Mouse (Mus musculus): ENCODE results near the gene Slc8a2.

DNA sequence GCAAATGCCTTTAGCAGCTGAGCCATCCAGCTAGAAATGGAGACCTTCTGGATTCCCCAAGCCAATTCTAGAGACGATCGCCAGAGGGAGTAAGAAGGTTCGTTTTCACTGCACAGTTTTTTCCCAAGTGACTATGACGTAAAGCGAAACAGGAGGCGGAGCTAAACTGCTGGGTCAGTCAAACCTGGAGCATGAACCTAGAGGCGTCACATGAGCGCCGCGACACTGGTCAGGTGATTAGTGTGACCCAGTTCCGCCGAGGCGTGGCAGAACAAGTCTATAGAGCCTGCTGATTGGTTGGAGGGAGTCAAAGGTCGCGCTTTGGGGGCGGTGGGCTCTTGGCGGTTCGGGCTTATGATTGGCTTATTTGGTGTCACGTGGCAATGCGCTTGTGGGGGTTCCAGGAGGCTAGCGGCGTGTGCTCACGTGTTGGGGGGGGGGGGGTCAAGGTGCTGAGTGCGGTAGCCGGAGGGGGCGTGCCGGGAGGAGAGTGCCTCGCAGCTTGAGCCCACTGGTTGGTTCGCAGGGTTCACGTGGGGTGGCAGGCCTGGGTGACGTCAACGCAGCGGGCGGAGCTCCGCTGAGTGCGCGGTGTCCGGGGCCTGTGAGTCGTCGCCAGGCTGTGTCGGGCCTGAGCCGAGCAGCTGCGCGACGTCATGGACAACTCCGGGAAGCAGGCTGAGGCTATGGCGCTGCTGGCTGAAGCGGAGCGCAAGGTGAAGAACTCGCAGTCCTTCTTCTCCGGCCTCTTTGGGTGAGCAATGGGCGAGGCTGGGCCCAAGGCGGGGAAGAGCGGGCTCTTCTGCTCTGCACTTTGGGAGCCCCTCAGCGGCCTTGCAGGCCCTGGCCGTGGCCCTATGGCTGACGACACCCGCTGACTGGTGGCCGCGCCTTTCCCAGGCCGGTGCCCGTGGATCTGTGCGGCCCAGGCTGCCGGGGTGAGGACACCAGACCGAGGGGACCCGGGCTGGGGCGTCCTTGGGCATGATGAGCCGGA, 31.3 kb upstream of the Slc8a2 start, which contains the start of gene Napa:
- TF ChIP-seq CTCF (IDR thresholded peaks at IDR 0.05; ENCODE audit: low read depth): peak; percentile 83
- no peak; the same call in 1 of the 2 replicates for TF ChIP-seq EP300 (IDR thresholded peaks at IDR 0.05; ENCODE audit: low read depth)

Data from liver, embryonic 14.5 days (tissue).